Mouse (Mus musculus): Measurements from ENCODE around the gene Clic4. TPM values are rescaled to one million over a fixed set of nuclear protein-coding genes. Genes with fewer than 3 reads are reported as not detected.
"Not testable (repeated sequence)": the region's sequence is repeated elsewhere in the genome, so short reads cannot be mapped to it uniquely, and the experiment has no call there.

Gene Clic4
- total RNA-seq, 2 experiments from 2014 or later, result 29.7 to 32.3 TPM

DNA sequence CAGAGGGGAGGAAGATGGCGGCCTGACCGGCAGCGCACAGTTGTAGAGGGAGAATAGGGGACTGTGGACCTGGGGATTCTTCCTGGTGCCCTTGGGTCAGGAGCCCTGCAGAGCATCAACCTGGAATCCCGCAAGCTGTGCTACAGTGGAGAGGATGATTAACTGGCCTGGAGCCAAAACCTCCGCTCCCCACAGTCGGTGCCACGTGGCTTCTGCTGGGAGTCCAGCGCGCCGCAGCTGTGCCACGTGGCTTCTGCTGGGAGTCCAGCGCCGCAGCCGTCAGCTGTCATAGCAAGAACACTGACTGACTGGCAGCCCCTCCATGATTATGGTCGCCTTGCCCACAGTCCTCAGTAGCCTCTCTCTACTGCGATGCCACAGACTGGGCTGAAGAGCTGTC lies 70.8 kb downstream of the Clic4 start:
- no peak for ATAC-seq (ENCODE audit: poor library complexity, severe bottlenecking)

- ATAC-seq (ENCODE audit: poor library complexity, severe bottlenecking), result no peak
Observed at GRCm38 (mm10) chr4:135197857-135198256, 74.8 kb downstream of the Clic4 start.

DNA sequence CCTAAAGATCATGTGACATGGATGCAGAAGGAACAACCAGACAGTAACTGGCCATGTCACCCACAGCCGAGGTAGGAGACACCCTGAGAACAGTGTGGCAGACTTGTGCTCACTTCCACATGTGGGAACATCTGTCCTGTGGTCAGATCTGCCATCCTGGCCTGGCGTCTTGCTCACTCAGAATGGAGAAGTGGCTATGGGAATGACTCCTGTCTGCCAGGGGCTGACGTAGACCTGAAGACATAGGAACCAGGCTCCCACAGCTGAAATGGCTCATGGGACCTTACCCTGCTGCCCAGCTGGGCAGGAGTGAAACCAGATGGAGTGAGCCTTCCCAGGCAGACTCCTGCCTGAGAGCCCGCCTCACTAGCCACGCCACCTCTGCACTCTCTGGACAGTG lies 79.8 kb downstream of the Clic4 start:
- peak; percentile 86 for ATAC-seq (ENCODE audit: poor library complexity, severe bottlenecking)

DNA sequence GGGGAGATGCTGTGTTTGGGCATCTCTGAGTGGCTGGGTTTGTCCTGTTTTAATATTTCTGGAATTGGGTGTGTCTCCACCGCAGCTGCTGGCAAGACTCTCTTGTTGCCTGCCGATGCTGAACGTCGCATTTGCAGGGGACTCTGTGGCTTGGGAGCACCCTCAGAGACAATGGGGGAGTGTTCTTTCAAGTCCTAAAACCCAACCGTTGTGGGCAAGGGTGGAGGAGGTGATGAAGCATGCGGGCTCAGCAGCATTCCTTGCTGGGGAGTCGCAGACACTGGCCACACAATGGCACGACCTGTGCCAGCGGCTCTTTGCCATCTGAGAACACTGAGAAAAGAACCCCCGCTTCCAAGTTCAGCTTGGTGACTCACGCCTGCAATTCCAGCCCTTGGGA lies 81.0 kb downstream of the Clic4 start:
- ATAC-seq (ENCODE audit: poor library complexity, severe bottlenecking), result no peak

DNA sequence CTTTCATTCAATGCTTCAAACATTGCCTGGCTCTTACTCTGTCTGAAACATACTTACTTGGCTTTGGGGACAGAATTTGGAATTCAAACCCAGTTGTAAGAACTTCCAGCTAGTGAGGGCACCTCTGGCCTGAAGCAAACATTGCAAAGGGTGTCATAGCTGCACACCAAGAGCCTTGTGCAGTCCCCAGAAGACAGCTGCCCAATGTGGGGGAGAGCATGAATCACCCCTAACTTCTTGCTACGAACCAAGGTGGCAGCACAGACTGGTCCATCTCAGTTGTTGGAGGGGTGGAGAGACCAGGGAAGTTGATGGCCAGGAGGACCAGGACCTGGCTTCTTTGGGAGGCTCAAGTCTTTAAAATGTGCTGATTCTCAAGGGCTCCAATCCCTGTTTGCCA lies 81.4 kb downstream of the Clic4 start:
- no peak for ATAC-seq (ENCODE audit: poor library complexity, severe bottlenecking)

- no peak for ATAC-seq (ENCODE audit: poor library complexity, severe bottlenecking)
Observed at GRCm38 (mm10) chr4:135190364-135190763, 82.2 kb downstream of the Clic4 start.

DNA sequence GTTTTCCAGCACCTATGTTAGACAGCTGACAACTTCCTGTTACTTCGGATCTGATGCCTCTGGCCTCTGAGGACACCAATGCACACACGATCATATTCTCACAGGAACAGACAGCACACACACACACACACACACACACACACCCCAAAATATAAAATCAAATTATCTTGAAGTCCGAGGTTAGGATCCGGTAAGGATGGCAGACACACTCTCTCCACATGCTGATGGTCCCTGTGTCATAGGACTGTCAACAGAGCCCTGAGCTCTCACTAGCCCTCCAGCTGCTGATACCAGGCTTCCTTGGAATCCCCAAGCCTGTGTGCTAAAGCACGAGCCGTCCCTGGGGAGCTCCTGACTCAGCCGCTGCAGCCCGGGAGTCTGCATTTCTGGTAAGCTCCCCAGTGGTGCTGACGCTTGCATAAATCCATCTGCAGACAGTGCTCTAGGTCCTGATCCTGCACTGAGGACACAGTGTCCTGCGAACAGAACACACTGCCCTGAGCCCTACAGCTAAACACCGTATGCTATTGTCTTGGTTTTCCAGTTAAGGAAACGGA lies 83.1 kb downstream of the Clic4 start:
- ATAC-seq (ENCODE audit: poor library complexity, severe bottlenecking), result no peak

GRCm38 (mm10) chr4:135184277-135184676 lies 88.3 kb downstream of the Clic4 start:
- not testable (repeated sequence) for ATAC-seq (ENCODE audit: poor library complexity, severe bottlenecking)

DNA sequence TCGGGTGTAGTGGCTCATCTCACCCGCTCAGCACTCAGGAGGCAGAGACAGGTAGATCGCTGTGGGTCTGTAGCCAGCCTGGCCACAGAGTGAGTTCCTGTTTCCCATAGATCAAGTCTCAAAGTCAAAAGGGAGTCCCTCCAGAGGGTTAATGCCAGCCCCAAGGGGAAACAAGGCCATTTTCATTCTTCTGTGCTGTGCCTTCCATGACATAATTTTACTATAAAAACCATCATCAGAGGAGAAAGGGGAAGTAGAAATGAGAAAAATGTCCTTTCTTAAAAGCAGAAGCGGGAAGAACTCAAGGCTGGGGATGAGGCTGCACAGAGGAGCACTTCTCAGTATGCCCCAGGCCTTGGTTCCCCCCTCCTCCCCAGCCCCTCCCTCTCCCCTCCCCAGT lies 90.8 kb downstream of the Clic4 start:
- peak; percentile 68 for ATAC-seq (ENCODE audit: poor library complexity, severe bottlenecking)

DNA sequence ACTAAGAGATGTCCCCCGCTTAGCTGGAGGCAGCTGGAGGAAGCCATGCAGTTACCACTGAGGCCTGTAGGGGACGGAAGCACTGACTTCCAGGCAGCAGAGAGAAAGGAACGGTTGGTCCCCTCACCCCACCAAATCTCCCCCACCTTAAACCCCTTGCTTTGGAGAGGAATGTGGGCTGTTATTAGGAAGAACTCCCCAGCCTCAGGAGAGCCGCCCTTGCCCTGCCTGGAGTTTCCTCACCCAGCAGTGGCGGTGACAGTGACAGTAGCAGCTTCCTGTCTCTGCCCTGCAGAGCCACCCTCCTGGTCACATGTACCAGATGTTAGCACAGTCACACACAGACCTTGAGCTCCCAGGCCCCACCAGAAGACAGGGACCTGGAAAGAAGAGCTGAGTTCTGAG lies 93.5 kb downstream of the Clic4 start:
- peak; percentile 79 for ATAC-seq (ENCODE audit: poor library complexity, severe bottlenecking)

DNA sequence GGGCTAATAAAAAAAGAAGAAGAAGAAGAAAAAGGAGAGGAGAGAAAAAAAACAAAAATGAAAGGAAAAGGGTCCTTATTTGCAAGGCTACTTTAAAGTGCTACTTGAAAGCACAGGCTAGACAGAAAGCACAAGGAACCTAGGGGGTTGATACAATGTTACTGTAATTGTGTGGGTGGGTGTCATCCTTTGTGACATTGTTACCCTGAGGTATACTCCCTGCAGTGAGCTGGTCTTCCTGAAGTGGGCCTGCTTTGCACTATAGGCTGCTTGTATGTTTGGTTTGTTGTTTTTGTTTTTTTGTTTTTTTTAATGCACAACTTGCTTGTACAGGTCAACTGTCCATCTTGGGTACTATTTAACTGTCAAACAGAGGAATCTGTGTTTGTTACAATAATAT lies 95.0 kb downstream of the Clic4 start:
- no peak for ATAC-seq (ENCODE audit: poor library complexity, severe bottlenecking)

GRCm38 (mm10) chr4:135175406-135176120 lies 97.1 kb downstream of the Clic4 start:
- ATAC-seq (ENCODE audit: poor library complexity, severe bottlenecking), result no peak

DNA sequence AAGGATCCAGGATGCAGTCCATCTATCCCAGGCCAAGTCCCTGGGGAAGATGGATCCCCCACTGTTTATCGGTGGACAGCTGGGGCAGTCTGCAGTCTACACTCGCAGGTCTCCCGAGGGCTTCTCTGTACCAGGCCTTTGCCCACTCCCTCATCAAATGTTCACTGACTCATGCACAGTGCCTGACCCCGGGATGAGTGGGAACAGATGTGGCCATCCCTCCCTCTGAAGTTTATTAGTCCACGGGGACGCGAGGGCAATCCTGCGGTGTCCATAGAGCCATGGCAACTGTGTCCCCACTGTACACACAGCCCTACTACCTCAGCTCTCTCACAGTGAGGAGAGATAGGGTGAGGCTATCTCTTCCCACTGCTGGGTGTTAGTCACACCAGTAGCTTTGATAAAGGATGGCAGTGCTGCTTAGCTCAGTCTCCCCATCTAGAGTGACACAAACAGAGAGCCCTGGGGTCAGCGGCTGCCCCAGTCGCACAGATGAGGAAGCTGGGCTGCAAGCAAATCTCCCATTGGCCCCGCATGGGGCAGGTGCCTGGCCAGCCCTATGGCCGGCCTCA lies 101.2 kb downstream of the Clic4 start:
- no peak for ATAC-seq (ENCODE audit: poor library complexity, severe bottlenecking)

GRCm38 (mm10) chr4:135169501-135169900 lies 103.1 kb downstream of the Clic4 start:
- ATAC-seq (ENCODE audit: poor library complexity, severe bottlenecking), result no peak

GRCm38 (mm10) chr4:135169096-135169495 lies 103.5 kb downstream of the Clic4 start:
- peak; percentile 41; the same call in 1 of the 2 replicates for ATAC-seq (ENCODE audit: poor library complexity, severe bottlenecking)

GRCm38 (mm10) chr4:135167816-135168527 lies 104.6 kb downstream of the Clic4 start:
- no peak for ATAC-seq (ENCODE audit: poor library complexity, severe bottlenecking)

DNA sequence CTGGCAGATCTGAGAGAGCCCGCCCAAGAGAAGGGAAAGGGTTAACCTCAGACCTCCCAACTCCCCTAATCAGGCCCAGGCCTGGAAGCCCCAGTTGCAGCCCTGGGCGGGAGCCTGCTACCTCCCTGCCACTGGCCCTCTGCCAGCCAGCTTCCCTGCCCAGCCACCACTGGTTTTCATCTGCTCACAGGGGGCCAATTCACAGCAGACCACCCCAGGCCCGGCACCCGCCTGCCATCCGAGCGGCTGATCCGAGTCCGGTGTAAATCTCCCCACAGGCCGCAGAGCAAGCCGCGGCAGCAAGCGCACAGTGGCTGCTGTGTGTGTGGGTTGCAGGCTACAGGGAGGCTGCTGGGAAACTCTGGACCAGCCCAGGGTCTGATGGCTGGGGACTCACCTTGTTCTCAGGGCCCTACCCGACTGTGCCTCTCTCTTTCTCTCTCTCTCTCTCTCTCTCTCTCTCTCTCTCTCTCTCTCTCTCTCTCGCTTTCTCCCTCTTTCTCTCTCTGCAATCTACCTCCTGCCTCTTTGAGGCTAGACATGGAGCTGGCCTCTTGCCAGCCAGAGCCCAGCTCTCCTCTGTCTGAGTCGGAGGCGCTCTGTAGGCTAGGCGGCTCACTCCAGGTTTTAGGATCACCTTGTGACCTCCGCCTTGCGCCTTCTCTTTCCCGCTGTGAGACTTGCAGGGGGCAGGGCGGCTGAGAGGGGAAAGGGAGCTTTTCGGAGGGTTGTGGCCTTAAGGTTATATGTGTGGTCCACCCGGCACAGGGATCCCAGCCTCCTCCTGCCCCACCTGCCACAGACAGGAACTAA lies 106.0 kb downstream of the Clic4 start:
- no peak for ATAC-seq (ENCODE audit: poor library complexity, severe bottlenecking)

- no peak for ATAC-seq (ENCODE audit: poor library complexity, severe bottlenecking)
Observed at GRCm38 (mm10) chr4:135165761-135166160, 106.9 kb downstream of the Clic4 start.
